Mouse (Mus musculus) C2C12 (cell line): ENCODE results near the gene Rhd.

ENCODE experiments used
- CTCF ChIP-seq: IDR thresholded peaks from one replicate; pipeline ENCODE4 v1.5.1; 2011; ENCODE audit not compliant: control insufficient read depth, insufficient read depth, insufficient read length
- USF1 ChIP-seq: IDR thresholded peaks from one replicate; pipeline ENCODE4 v1.6.1; 2011; ENCODE audit warnings: low read depth, mild to moderate bottlenecking, control low read depth, moderate library complexity

- peak; percentile 78 for TF ChIP-seq USF1
- no peak for TF ChIP-seq CTCF
Observed at GRCm38 (mm10) chr4:134924019-134924741, 59.8 kb downstream of the Rhd start.
